Mouse (Mus musculus) retina, postnatal 1 day (tissue): ENCODE data around the gene Pi16.
"Not testable (repeated sequence)": the region's sequence is repeated elsewhere in the genome, so short reads cannot be mapped to it uniquely, and the experiment has no call there.

ENCODE experiments used
- DNase-seq: peaks from one replicate; pipeline ENCODE4 v3.0.0-alpha.2; 2012

The Pi16 gene

DNA sequence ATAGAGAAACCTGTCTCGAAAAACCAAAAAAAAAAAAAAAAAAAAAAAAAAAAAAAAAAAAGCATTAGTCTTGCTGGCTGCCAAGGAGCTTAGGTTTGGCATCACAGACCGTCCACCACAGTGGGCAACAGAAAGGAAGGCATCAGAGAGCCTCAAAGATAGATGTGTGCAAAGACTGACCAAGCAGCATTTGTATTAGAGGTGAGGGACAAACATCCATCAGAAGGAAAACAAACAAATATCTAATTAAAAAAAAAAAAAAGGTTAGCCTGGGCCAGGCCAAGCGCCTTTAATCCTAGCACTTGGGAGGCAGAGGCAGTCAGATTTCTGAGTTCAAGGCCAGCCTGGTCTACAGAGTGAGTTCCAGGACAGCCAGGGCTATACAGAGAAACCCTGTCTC is at the start of gene Pi16:
Gene Pi16 (plus strand): TSS at position 301 of the 400 bp plus-strand sequence.
- DNase-seq, result not testable (repeated sequence)

DNA sequence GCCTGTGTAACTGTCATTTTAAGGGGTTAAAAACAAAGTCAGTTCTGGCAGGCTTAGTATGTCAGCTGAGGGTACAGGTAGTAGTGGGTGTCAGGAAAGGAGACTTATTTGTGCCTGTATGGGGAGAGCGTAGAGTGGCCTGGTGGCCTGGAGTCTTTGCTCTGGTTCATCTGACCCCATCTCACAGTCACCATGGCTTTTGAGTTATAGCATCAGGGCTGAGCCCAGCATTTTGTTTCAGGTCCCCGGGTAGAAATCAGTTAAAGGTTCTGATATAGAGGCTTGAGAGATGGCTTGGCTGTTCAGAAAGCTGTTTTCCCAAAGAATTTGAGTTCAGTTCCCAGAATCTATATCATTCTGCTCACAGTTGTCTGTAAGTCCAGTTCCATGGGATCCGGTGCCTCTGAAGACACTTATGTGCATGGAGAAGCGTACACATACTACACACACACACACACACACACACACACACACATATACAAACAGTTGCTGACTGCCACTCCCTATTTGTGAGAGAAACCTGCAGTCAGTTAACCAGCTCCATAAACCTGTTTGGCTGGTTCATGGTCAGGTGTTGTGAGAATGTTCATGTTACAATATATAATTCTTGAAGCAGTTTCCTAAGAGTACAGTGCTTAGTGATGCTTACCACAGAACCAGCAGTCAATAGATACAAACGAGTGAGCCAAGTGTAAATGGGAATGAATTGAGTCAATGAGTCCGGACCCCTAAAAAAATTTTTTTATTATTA is 49.4 kb upstream of the Pi16 start:
- no peak for DNase-seq

DNA sequence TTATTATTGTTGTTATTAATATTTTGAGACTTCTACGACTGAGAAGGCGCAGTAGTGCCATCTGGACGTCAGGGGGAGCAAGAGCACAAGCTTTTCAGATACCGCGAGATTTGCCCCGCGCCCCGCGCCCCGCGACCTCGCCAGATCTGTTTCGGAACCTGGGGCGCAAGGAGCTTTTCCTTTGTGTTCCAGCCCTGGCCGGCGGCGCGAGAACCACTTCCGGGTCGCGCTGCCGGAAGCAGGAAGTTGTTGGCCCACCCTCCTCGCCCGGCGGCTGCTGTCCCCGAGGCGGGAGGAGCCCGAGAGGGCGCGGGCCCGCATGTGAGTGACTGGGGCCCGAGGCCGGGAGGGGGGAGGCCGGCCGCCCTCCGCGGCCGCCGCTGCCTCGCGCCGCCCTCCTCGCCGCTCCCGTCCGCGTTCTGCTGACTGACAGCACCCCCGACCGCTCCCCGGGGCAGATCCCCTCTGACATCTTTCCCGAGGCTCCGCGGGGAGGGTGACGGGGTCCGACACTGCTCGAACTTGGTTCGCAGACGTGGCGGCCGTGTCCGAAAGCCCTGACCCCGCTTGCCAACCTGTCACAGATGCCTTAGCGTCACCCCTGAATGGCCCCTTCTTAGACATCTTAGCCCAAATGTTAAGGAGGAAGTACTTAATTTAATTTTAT is 48.7 kb upstream of the Pi16 start, which contains the start of gene BC004004:
Gene BC004004 (plus strand): TSS at position 107 of the 667 bp plus-strand sequence.
- peak; percentile 98 for DNase-seq

DNA sequence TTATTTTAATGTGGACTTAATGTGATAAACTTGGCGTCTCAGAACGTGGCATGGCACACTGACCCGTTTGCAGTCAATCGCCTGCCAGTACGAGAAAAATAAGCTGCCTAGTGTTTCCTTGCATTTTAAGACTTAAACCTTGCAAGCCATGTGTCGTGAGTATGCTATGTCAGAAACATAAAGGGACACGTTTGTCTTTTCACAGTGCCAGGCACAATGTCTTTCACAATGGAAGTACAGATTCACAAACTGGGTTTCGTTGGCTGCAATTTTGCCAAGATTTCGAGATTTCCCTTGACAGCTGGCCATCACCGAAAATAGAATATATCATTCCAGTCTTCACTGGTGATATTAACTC is 48.2 kb upstream of the Pi16 start:
- DNase-seq, result no peak

DNA sequence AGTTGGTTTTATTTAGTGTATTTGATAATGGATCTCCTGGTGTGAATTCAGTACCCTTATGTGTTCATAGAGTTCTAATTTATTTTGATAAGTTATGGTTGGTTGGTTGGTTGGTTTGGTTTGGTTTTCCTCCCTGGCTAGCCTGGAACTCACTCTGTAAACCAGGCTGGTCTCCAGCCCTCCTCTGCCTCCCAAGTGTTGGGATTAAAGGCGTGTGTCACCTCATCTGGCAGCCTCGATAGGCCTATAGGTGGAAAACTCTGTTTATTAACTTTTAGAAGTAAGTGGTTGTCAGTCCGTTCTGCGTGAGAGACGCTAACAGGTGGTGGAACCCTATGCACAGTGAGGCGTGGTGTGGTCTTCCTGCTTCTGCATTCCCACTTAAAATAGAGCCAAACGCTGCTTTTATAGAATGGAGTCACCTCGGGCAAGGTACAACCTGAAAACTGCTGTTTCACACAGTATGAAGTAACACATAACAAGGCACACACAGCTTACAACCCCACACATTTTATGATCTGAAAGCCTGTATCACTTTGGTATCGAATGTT is 47.3 kb upstream of the Pi16 start:
- DNase-seq, result no peak

DNA sequence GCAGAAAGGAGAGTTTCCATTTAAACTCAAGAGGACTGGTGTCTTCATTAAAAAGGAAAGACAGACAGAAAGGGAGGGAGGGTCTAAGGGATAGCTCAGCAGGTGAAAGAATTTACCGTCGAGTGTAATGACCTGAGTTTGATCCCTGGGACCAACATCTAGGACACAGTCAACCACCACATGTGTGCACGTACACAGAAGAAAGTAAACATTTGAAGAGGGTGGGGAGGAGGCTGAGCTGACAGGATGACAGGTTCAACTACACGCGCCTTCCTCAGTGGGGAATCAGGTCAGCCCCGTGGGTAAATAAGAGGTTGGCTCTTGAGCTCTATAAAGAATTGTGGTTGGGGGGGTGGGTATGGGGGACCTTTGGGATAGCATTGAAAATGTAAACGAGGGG is 44.3 kb upstream of the Pi16 start:
- DNase-seq, result no peak

DNA sequence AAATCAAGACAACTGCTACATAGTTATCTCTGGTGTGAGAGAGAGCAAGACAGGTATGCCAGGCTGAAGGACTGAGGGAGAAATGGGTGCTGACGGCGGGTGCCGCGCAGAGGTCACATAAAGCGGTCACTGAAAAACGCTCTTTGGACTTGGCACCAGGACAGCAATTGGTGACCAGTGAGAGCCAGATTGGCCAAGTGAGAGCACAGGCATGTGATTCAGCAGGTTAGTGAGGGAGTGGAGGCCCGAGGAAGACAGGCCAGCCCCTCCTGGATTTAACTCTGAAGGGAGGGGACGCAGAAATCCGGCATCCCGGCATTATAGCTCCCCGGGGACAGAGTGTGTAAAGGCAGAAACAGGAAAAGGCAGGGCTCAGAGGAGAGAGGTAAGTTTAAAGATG is 43.6 kb upstream of the Pi16 start:
- no peak for DNase-seq

DNA sequence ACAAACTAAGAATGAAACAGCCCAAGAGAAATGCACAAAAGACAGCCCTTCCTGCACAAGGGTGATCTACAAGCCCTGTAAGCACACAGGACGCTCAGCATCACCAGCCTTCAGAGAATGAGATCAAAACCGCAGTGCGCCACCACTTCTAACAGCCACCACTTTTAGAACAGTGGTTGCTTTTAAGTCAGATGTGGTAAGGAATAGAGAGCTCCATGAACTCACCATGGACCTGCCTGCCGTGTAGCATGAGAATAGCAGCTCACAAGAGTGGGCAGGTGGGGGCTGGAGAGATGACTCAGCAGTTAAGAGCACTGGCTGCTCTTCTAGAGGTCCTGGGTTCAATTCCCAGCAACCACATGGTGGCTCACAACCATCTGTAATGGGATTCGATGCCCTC is 37.1 kb upstream of the Pi16 start:
- DNase-seq, result no peak

DNA sequence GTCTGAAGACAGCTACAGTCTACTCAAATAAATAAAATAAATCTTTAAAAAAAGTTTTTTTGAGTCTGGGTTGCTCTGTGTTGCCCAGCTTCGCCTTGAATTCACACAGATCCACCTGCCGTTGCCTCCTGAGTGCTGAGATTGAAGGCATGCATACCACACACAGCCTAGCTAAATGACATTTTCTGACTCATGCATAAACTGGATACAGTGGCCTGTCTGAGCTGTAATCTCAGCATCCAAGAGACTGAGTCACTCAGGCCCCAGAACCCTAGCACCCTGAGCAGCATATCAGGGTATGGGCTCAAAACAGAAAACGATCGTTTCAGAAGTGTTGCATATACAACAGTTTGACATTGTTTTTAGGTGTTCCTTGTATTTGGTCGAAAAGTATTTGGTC is 35.9 kb upstream of the Pi16 start:
- no peak for DNase-seq

DNA sequence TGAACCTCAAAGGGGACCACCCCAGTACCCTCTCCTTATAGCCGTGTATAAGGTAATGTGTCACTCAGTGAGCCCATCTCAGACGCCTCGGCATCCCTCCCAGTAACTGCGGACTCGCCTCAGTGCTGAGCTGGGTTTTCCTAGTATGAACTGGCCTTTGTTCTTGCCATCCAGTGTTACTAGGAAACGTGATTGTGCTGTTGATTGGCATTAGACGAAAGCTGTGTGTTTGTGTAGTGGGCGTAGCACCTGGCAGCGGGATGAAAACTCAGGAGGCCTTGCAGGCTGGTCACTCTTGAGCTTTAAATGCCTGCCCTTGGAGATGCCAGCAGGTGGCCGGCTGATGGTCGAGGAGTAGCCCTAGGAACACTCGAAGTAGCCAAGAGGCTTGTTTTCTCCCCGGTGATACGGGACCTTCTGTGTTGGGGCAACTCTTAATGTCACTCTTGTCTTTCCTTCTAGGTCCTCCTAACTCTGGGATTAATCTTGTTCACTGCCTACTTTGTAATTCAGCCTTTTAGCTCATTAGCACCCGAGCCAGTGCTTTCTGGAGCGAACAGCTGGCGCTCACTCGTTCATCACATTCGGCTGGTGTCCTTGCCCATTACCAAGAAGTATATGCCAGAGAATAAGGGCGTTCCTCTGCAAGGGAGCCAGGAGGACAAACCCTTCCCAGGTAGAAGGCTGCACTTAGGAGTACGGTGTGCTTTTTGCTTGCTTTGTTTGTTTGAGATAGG is 35.1 kb upstream of the Pi16 start:
- peak; percentile 75 for DNase-seq

DNA sequence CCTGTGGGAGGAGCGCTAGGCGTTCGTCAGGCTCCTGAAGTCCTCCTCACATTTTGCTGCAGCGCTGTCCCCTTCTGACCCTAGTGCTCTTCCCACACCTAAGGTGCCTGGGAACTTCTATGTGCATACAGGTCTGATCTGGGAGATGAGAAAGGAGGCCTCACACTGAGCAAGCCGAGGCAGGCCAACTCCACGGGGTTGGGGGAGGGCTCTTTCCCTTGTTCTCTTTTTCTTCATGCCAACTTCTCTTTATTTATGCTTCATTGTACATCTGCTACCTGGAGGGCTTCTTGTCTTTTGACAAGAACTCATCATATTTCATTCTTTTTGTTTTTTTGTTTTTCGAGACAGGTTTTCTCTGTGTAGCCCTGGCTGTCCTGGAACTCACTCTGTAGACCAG is 25.7 kb upstream of the Pi16 start:
- DNase-seq, result no peak

DNA sequence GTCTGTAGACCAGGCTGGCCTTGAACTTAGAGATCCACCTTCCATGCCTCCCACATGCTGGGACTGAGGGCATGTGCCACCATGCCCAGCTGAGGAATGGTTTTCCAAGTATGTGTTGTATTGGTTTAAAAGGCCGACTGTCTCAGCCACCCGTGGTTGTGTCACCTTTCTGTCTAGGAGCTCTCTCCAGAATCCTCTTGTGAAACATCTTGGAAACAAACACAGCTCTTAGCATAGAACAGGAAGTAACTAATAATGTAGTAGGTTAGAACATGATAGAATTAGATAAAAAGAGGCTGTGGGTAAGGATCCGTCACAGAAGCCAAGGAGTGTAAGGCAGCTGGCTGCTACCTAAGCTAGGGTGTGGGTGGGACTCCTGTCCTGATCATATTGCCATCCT is 24.5 kb upstream of the Pi16 start:
- no peak for DNase-seq

DNA sequence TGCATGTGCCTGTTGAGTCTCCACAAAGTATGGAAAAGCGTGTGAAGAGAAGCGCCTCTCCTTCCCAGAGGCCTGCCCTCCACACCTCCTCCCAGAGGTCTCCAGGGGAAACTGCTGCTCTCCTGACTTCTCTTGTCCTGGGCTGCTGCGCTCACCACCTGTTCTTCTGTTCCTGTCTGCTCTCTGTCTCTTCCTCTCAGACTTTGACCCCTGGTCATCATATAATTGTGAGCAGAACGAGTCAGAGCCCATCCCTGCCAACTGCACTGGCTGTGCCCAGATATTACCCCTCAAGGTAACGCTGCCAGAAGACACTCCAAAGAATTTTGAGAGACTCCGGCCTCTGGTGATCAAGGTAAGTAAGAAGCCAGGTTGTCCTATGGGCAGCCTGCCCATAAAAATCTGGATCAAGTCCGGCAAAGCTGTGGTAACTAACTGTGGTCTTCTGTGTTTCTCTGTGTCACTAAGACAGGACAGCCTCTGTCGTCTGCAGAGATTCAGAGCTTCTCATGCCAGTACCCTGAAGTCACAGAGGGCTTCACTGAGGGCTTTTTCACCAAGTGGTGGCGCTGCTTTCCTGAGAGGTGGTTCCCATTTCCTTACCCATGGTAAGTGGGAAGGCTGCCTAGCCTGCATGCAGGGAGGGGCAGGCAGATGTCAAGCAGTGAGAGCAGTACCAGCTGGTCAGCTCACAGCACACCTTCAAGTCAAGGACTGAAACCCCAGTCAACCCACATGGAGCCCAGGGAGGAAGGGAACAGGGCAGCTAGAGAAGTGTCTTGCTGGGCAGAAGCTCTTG is 23.5 kb upstream of the Pi16 start:
- DNase-seq, result no peak

DNA sequence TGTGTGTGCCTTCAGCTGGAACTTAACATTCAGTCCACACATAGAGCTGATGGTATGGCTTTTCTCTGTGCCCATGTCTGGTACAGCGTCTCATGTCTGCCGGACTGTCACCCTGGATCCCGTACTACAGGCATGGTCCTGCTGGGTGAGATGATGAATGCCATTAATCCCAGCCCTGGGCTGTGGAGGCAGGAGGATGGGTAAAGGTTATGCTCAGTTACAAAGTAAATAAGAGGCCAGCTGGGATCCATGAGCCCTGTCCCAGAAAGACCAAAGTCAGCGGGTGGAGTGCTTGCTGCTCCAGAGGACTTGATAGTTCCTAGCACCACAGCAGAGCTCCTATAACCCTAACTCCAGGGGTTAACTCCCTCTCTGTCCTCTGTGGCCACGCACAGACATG is 21.6 kb upstream of the Pi16 start:
- no peak for DNase-seq

DNA sequence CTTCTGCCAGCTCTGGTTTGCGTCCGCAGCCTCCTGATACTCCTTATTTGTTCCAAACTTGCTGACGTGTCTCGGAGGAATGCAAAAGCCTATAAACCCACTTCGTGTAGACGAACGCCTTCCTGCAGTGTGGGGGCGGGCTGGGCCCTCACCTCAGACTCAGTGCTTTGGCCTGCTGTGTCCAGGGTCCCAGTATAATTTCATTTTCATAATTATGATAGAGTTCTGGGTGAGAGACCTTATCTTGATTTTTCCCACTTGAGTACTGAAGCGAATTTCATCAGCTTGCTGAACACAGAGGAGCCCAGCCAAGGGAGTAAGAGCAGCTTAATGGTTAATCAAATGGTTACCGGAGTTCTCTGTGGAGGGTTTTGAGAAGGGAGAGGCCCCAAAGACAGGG is 20.2 kb upstream of the Pi16 start:
- no peak for DNase-seq

DNA sequence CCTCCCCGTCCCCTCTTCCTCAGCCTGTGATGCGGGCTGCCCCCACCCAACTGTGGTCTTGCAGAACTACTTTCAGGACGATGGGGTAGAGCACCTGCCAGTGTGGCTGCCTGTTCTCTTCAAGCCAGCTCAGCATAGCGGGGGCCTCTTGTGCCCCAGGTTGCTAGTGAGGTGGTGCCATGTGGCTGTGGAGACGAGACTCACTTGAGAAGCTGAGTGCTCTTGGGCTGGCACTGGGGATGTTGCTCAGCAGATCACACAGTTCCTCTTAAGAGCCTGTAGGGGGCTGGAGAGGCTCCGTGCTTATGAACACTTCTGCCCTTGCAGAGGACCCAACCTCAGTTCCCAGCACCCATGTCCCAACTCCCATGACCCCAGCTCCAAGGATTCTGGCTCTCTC is 19.7 kb upstream of the Pi16 start:
- no peak for DNase-seq

DNA sequence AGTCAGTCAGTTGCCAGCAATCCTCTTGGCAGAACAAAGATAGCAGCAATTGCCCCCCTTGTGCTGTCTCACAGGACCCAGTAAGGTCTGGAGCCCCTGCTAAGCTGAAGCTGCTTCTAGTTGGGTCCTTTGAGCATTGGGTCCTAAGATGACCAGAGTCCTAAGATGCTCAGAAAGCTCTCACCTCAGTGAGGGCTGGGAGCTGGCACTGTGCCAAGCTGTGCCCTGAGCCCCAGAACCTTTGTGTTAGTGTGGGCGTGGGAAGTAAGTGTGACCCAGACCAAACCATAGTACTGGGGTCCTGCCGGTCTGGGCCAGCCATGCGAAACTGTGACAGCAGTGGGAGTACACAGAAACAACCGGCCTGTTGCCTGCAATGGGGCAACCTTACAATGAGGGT is 18.2 kb upstream of the Pi16 start:
- DNase-seq, result no peak

DNA sequence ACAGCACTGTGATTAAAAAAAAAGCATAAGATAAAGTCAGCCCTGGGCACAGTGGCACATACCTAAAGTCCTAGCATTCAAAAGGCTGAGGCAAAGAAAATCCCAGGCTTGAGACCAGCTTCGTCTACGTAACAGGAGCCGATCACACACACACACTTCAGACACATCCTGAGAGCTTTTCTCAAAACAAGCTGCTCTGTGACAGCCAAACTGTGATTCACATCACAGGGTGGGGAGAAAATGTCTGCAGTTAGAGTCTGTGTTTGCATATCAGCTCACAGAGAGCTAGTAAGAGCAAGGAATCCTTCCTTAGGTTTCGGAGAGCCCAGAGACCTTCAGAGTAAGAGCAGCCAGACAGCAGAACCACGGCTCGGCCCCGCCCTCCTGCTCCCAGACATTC is 16.6 kb upstream of the Pi16 start:
- no peak for DNase-seq

DNA sequence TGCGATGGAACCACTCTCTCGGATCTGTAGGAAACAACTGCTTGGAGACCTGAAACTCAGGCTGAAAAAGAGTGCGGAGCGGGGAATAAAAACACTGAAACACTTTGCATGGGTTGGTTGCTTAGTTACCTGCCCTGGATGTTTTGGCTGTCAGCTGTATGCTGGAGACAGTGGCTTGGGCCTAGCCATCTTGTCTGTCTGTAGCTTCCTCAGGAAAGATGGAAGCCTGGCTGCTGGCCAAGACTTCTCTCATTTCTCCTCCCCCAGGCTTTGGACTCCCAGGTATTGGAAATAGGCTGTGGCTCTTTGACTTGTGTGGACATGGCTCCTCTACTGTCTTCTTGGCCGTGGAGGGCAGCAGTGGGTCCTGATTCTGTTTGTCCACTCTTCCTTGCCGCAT is 16.1 kb upstream of the Pi16 start:
- no peak for DNase-seq

DNA sequence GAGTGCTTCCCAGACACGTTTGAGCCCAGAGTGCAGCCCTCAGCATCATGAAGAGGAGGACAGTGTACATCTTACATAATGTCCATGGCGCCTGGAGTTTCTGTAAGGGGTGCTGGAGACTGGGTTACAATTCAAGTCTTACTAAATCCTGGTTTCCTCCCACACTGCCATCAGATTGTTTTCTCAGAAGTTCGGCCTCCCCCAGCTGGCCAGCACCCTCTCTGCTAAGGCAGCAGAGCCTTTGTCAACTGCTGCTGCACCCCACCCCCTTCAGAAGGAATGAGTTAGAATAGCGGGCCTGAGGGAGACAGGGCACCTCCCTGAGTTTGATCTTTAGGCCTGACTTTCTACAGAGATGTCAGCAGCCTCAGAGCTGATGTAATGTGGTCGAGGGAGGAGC is 15.3 kb upstream of the Pi16 start:
- DNase-seq, result no peak

DNA sequence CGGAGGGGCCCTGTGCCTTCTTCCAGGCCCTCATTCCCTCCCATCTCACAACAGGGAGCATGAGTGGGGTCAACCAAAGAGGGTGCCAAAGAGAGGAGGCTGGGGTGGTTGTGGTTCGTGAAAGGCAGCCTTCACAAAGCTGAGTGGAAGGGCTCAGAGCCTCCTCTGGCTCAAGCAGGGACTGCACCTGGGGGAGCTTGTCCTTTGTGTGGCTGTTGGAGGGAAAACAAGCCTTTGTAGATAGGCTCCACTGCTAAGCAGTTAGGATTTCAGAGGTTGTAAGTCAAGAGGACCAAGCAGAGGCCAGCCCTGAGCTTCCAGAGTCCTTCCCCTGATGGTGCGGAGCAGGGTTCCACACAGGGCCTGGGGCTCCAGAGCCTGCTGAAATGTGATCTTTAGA is 14.4 kb upstream of the Pi16 start:
- DNase-seq, result peak; percentile 32

DNA sequence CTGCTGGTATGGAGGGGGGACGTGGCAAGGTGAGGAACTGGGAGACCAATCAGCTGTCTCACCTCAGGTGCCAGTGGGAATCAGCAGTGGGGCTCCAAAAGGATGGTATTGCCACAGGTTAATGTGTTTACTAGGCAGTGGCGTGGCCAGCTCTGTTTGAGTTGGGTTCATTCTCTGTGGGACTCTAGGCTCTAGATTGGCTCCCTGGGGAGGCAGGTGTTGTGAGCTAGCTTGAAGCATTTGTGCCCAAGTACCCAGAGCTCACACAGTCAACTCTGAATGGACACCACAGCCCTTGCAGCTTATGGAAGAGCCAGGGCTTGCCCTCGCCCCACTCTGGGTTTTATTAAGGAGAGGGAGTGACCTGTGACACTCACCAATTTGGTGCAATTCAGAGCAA is 13.6 kb upstream of the Pi16 start:
- DNase-seq, result no peak
